Mouse (Mus musculus): Measurements from ENCODE around the gene Dpt. TPM values are rescaled to one million over a fixed set of nuclear protein-coding genes. Genes with fewer than 3 reads are reported as not detected.

Dpt gene
- polyA plus RNA-seq (2014; fragmentation: Nextera tagmentation; extraction: Ambion mirVana), result 0.85 TPM in 1 of 2 replicates, not detected in the other

GRCm38 (mm10) chr1:164796471-164796870 lies at the start of gene Dpt:
TSS of gene Dpt (plus strand) at chr1:164796644.
- Histone ChIP-seq H3K9ac (replicated peaks; ENCODE audit: low read depth, low read length) (no peak within 1 kb of the TSS), H3K27me3 (ENCODE audit: control insufficient read depth, insufficient read depth, low read length) (no peaks in the 10 kb centered on the region), H3K4me2 (ENCODE audit: low read depth, low read length) (no peak within 1 kb of the TSS)

GRCm38 (mm10) chr1:164753736-164754135 lies 42.7 kb upstream of the Dpt start:
- no peaks in the 10 kb centered on the region for H3K27me3 ChIP-seq (ENCODE audit: control insufficient read depth, insufficient read depth, low read length)
- no peak overlapping the region for H3K4me2 ChIP-seq (ENCODE audit: low read depth, low read length)
- H3K9me3 ChIP-seq (ENCODE audit: control insufficient read depth, low read length), result no peaks in the 10 kb centered on the region
- no peak overlapping the region for H3K4me3 ChIP-seq (ENCODE audit: low read depth, low read length)
- no peaks in the 10 kb centered on the region for H3K4me1 ChIP-seq (ENCODE audit: control insufficient read depth, insufficient read depth, low read length)
- 95% methylated on average over 4 of the region's 4 CpGs for WGBS
- H3K36me3 ChIP-seq (ENCODE audit: control insufficient read depth, insufficient read depth, low read length), result no peaks in the 10 kb centered on the region
- no peak for ATAC-seq (ENCODE audit: low read depth)
- no peak overlapping the region for H3K27ac ChIP-seq (ENCODE audit: low read depth, low read length)
- no peak overlapping the region for H3K9ac ChIP-seq (replicated peaks; ENCODE audit: low read depth, low read length)

More at GRCm38 (mm10) chr1:164796471-164796870, at the start of gene Dpt:
- 92% methylated on average over 8 of the region's 8 CpGs for WGBS
- Histone ChIP-seq H3K4me1 (ENCODE audit: control insufficient read depth, insufficient read depth, low read length) (no peaks in the 10 kb centered on the region), H3K4me3 (ENCODE audit: low read depth, low read length) (no peak within 1 kb of the TSS), H3K9me3 (ENCODE audit: control insufficient read depth, low read length) (no peaks in the 10 kb centered on the region), H3K36me3 (ENCODE audit: control insufficient read depth, insufficient read depth, low read length) (no peaks in the 10 kb centered on the region), H3K27ac (ENCODE audit: low read depth, low read length) (no peak within 1 kb of the TSS)
- ATAC-seq (ENCODE audit: low read depth), result no peak

DNA sequence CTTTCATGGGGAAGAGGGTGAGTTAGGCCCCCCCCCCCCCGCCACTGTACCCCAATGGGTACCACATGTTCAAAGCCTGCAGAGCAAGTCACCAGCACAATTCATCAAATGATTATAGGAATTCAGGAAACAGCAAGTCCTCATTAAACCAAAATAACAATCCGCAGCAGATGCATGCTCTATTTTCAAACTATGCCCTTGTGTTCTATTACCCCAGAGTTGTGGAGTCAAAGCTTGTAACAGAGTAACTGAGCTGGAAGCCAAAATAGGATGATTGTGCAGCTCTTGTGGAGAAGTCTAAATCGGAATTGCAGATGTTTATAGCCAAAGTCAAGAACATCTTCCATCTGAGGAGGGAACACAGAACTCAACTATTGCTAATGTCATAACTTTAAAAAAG lies 40.8 kb upstream of the Dpt start:
- H3K4me1 ChIP-seq (ENCODE audit: control insufficient read depth, insufficient read depth, low read length), result no peaks in the 10 kb centered on the region

DNA sequence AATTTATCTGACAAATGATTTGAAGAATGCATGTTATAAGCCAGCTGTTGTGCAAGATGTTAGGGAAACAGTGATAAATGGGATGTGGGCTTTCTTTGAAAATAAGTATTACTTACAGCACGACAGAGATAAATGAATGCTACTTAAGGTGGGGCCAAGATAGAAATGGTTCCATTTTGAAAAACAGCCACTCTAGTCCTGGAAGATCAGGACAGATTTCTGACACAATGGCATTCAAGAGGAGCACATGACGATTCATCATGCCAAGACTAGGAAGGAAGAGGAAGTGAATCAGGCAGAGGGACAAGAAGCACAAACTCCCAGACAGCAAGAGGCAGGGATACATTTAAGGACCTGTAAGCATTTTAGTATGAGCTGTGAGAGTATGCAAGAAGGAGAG lies 39.5 kb upstream of the Dpt start:
- no peaks in the 10 kb centered on the region for H3K36me3 ChIP-seq (ENCODE audit: control insufficient read depth, insufficient read depth, low read length)
- no peaks in the 10 kb centered on the region for H3K9me3 ChIP-seq (ENCODE audit: control insufficient read depth, low read length)
- H3K27ac ChIP-seq (ENCODE audit: low read depth, low read length), result no peak overlapping the region
- H3K4me2 ChIP-seq (ENCODE audit: low read depth, low read length), result no peak overlapping the region
- H3K27me3 ChIP-seq (ENCODE audit: control insufficient read depth, insufficient read depth, low read length), result no peaks in the 10 kb centered on the region
- WGBS, result 73% methylated on average over 2 of the region's 2 CpGs
- ATAC-seq (ENCODE audit: low read depth), result no peak
- no peaks in the 10 kb centered on the region for H3K4me1 ChIP-seq (ENCODE audit: control insufficient read depth, insufficient read depth, low read length)
- H3K9ac ChIP-seq (replicated peaks; ENCODE audit: low read depth, low read length), result no peak overlapping the region
- no peak overlapping the region for H3K4me3 ChIP-seq (ENCODE audit: low read depth, low read length)

More for the DNA sequence above, 40.8 kb upstream of the Dpt start:
- H3K9me3 ChIP-seq (ENCODE audit: control insufficient read depth, low read length), result no peaks in the 10 kb centered on the region
- ATAC-seq (ENCODE audit: low read depth), result no peak
- no peak overlapping the region for H3K9ac ChIP-seq (replicated peaks; ENCODE audit: low read depth, low read length)
- no peaks in the 10 kb centered on the region for H3K27me3 ChIP-seq (ENCODE audit: control insufficient read depth, insufficient read depth, low read length)
- no peak overlapping the region for H3K4me3 ChIP-seq (ENCODE audit: low read depth, low read length)
- H3K27ac ChIP-seq (ENCODE audit: low read depth, low read length), result no peak overlapping the region
- no peak overlapping the region for H3K4me2 ChIP-seq (ENCODE audit: low read depth, low read length)
- H3K36me3 ChIP-seq (ENCODE audit: control insufficient read depth, insufficient read depth, low read length), result no peaks in the 10 kb centered on the region
- WGBS, result 86% methylated on average over 3 of the region's 3 CpGs

DNA sequence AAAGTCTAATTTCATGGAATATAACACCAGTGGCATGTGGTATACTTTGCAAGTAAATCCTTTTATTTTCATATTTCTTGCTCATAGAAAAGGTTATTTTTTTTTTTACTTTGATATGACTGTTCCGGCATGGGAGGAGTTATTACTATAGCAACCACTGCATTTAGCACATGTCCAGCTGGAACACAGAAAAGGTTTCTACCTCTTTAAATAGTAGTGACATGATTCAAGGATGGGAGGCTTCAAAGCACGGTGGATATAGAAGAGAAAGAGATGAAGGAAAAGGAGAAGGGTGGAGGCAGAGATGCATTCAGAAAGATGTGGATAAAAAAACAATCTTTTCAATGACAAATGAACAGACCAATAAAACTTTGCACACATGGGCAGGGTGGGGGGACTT lies 38.0 kb upstream of the Dpt start:
- H3K9ac ChIP-seq (replicated peaks; ENCODE audit: low read depth, low read length), result no peak overlapping the region
- no peak for ATAC-seq (ENCODE audit: low read depth)
- H3K36me3 ChIP-seq (ENCODE audit: control insufficient read depth, insufficient read depth, low read length), result no peaks in the 10 kb centered on the region
- no peaks in the 10 kb centered on the region for H3K9me3 ChIP-seq (ENCODE audit: control insufficient read depth, low read length)
- WGBS, result 86% methylated on average over 2 of the region's 2 CpGs
- H3K4me3 ChIP-seq (ENCODE audit: low read depth, low read length), result no peak overlapping the region
- no peaks in the 10 kb centered on the region for H3K4me1 ChIP-seq (ENCODE audit: control insufficient read depth, insufficient read depth, low read length)
- no peak overlapping the region for H3K27ac ChIP-seq (ENCODE audit: low read depth, low read length)
- no peak overlapping the region for H3K4me2 ChIP-seq (ENCODE audit: low read depth, low read length)
- no peaks in the 10 kb centered on the region for H3K27me3 ChIP-seq (ENCODE audit: control insufficient read depth, insufficient read depth, low read length)

- no peaks in the 10 kb centered on the region for H3K36me3 ChIP-seq (ENCODE audit: control insufficient read depth, insufficient read depth, low read length)
- WGBS, result 80% methylated on average over 2 of the region's 2 CpGs
- H3K9me3 ChIP-seq (ENCODE audit: control insufficient read depth, low read length), result no peaks in the 10 kb centered on the region
- no peaks in the 10 kb centered on the region for H3K4me1 ChIP-seq (ENCODE audit: control insufficient read depth, insufficient read depth, low read length)
- H3K4me3 ChIP-seq (ENCODE audit: low read depth, low read length), result no peak overlapping the region
- no peak for ATAC-seq (ENCODE audit: low read depth)
- no peak overlapping the region for H3K9ac ChIP-seq (replicated peaks; ENCODE audit: low read depth, low read length)
- H3K4me2 ChIP-seq (ENCODE audit: low read depth, low read length), result no peak overlapping the region
- no peaks in the 10 kb centered on the region for H3K27me3 ChIP-seq (ENCODE audit: control insufficient read depth, insufficient read depth, low read length)
- H3K27ac ChIP-seq (ENCODE audit: low read depth, low read length), result no peak overlapping the region
These were observed 34.2 kb upstream of the Dpt start for GRCm38 (mm10) chr1:164762276-164762675.

DNA sequence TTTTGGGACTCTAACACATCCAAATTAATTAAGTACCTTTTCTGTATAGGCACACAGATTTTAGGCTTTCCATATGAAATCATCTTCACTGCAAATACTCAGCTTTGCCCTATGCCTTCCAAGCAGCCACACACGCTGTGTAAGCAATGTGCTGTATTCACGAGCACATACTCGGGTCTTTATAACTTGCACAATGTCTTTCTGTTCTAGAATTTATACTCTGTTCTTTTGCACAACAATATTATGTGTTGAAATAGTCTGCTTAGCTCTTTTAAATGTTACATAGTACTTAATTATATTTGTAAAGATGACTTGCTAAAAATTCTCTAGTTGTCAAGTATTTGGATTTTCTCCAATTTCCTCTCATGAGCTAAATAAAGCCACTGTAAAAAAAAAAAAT lies 29.8 kb upstream of the Dpt start:
- H3K4me2 ChIP-seq (ENCODE audit: low read depth, low read length), result no peak overlapping the region
- no peak overlapping the region for H3K9ac ChIP-seq (replicated peaks; ENCODE audit: low read depth, low read length)
- no peak overlapping the region for H3K4me3 ChIP-seq (ENCODE audit: low read depth, low read length)
- ATAC-seq (ENCODE audit: low read depth), result no peak
- H3K9me3 ChIP-seq (ENCODE audit: control insufficient read depth, low read length), result no peaks in the 10 kb centered on the region
- WGBS, result 87% methylated on average over 3 of the region's 3 CpGs
- H3K36me3 ChIP-seq (ENCODE audit: control insufficient read depth, insufficient read depth, low read length), result no peaks in the 10 kb centered on the region
- no peak overlapping the region for H3K27ac ChIP-seq (ENCODE audit: low read depth, low read length)
- no peaks in the 10 kb centered on the region for H3K4me1 ChIP-seq (ENCODE audit: control insufficient read depth, insufficient read depth, low read length)
- H3K27me3 ChIP-seq (ENCODE audit: control insufficient read depth, insufficient read depth, low read length), result no peaks in the 10 kb centered on the region

- Histone ChIP-seq H3K27me3 (ENCODE audit: control insufficient read depth, insufficient read depth, low read length) (no peaks in the 10 kb centered on the region), H3K9ac (replicated peaks; ENCODE audit: low read depth, low read length) (no peak overlapping the region), H3K4me1 (ENCODE audit: control insufficient read depth, insufficient read depth, low read length) (no peaks in the 10 kb centered on the region), H3K4me3 (ENCODE audit: low read depth, low read length) (no peak overlapping the region), H3K36me3 (ENCODE audit: control insufficient read depth, insufficient read depth, low read length) (no peaks in the 10 kb centered on the region), H3K4me2 (ENCODE audit: low read depth, low read length) (no peak overlapping the region), H3K27ac (ENCODE audit: low read depth, low read length) (no peak overlapping the region), H3K9me3 (ENCODE audit: control insufficient read depth, low read length) (no peaks in the 10 kb centered on the region)
- WGBS, result 73% methylated on average over 7 of the region's 7 CpGs
- no peak for ATAC-seq (ENCODE audit: low read depth)
These were observed 25.8 kb upstream of the Dpt start for GRCm38 (mm10) chr1:164770611-164771010.

DNA sequence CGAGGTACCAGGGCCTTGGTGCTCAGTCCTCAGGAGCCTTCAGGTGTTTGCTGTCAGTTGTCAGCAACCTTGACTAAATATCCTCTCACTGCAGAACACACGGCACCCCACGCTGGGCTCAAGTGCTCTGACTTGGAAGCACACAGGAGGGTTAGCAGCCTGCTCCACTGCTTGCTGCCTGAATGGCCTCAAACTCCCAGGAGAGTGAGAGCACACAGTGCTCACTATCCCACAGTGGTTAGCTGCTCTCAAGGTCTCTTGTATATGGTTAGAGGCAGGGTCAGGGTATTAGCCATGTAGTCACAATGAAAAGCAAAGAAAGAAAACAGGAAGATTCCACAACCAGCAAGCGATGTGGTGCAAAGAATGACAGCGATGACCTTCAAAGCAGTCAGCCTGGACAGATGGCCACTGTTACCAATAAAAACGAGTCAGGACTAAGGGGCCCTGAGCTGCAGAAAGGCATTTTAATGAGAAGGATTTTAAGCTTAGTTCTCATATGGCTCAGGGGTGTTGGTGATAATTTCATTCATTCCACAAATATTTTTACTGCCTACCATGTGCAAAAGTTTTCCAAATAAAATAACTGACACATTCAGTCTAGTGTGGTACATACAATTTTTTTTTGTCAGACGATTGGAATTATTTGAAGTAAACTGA lies 15.5 kb upstream of the Dpt start:
- no peak overlapping the region for H3K9ac ChIP-seq (replicated peaks; ENCODE audit: low read depth, low read length)

More for the DNA sequence above, 15.5 kb upstream of the Dpt start:
- ATAC-seq (ENCODE audit: low read depth), result no peak
- Histone ChIP-seq H3K36me3 (ENCODE audit: control insufficient read depth, insufficient read depth, low read length) (no peaks in the 10 kb centered on the region), H3K4me1 (ENCODE audit: control insufficient read depth, insufficient read depth, low read length) (no peaks in the 10 kb centered on the region), H3K9me3 (ENCODE audit: control insufficient read depth, low read length) (no peaks in the 10 kb centered on the region), H3K4me3 (ENCODE audit: low read depth, low read length) (no peak overlapping the region), H3K27me3 (ENCODE audit: control insufficient read depth, insufficient read depth, low read length) (no peaks in the 10 kb centered on the region), H3K27ac (ENCODE audit: low read depth, low read length) (no peak overlapping the region), H3K4me2 (ENCODE audit: low read depth, low read length) (no peak overlapping the region)
- WGBS, result 57% methylated on average over 7 of the region's 7 CpGs
